Mouse (Mus musculus): ENCODE results near the gene Pard3b.

Gene Pard3b

DNA sequence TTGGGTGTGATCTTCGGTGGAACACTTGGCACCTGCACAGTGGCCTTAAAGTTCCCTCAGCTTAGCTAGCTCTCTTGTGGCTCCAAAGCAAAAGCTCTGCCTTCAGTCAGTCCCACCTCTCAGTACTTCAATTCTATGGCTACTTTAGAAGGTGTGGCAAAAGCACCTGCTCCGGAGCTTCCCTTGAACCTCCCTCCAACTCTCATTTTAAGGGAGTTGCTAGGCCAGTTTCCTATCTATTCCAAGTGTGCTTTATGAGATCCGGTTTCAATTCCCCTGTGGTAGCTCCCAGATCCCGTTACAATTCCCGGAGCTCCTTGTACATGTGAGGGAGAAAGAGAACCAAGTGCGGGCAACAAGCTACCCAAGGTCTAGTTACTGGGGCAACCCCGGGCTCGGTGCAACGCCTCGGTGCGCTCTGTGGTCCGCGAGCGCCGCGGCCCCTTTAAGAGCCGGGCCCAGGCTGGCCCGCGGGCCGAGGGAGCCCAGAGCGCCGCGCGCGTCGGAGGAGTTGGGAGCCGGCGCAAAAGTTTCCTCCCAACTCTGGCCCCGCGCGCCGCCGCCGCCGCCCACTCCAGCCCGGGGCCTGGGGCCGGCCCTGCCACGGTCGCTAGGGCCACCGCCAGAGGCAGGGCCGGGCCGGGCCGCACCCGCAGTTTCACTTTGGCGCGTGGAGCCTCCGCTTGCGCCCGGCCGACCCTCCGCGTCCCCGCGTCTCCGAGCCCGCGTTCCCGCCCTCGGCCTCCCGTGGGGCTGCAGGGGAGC is at the start of gene Pard3b:
Gene Pard3b (plus strand): TSS at position 478 of the 765 bp plus-strand sequence.
- peak in 1 of 2 experiments; percentile 46 for DNase-seq (ENCODE audit: low spot score in 2 of 2)

DNA sequence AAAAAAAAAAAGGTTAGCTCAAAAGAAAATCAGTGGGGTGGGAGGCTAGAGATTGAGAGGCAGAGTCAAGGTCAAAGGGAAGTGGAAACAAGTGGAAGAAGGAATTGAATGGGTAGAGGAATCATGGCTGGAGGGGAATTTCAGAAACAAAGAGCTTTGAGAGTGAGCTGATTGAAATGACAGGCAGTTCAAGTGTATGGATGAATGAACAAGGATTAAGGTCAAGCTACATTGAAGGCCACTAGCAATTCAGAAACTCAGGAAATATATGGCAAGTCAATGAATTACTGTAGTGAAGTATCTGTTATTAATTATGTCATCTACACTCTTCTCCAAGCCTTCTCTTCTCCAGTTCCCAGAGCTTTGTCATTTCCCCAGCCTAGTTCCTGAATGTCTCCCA is 22.4 kb upstream of the Pard3b start:
- DNase-seq (ENCODE audit: low spot score in 2 of 2), result no peak

DNA sequence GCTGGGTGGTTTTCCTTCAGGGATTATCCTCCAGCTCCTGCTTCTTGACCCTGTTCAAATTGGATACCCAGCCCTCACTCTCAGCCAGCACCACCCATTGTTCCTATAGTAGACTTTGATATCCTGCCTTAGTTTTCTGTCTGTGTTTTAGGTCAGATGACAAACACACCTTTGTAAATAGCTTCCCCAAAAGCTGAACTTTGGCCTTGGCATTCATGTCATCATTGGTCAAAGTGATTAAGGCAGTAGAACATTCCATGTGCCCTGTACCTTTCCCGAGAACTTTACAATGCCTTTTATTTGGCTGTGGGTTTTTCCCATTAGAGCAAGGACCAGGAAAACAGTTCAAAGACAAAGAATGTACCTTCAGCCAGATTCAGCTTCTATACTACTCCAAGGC is 18.0 kb upstream of the Pard3b start:
- no peak for DNase-seq (ENCODE audit: low spot score in 2 of 2)

DNA sequence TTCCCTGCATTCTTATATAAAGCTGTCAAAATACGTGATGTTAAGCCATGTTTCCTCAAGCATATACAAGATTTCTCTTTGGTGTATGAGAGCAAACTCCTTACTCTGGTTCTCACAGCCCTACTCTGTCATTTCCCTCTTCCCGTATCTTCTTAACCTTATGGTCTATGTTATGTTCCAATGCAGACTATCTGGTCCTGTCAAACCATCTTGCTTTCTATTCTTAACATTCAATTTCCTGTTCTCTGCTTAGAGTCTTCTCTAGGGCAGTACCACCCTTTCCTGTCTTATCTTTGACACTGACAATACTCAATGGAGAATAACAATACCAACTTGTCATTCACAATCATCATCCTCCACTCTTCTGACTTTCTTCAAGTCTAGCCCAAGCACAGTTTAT is 8.8 kb upstream of the Pard3b start:
- no peak for DNase-seq (ENCODE audit: low spot score in 2 of 2)

DNA sequence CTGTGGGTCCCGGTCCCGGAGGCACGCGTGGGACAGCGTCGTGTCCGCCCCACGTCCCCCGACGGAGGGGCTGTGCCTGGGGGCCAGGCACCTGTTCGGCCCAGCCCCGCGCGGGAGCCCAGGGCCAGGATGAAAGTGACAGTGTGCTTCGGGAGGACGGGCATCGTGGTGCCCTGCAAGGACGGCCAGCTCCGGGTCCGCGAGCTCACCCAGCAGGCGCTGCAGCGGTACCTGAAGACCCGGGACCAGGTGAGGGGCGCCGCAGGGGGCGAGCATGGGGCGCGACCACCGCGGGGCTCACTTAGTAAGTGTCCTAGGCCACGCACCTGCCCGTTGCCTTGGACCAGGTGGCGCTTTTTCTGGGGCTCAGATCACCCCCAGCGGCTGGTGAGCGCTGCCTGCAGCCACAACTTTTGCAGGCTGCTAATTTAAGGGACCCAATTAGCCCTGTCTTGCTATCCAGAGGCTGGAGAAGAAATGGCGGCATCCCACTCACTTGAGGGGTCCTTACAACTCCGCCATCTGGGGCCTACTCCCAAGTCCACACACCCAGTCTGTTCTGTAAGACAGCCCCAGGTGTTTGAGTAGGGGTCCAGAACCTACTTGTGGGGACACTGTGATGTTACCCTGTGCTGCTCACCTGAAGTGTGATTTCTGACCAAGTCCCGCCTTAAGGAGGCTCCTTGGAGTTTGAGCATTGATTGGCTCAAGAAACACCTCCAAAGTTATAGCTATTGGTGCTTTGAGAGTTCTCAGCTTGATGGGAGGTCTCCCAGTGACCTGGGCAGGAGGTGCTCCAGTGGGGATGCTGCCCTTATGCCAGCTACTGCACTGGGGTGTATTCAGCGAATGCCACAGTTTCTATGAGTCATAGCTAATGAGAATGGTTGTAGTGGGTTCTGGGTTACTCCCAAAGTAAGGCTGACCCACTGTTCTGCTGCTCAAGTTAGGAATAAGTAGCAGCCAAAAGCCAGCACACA is 780 bp downstream of the Pard3b start:
- peak in 1 of 2 experiments; percentile 12 for DNase-seq (ENCODE audit: low spot score in 2 of 2)

DNA sequence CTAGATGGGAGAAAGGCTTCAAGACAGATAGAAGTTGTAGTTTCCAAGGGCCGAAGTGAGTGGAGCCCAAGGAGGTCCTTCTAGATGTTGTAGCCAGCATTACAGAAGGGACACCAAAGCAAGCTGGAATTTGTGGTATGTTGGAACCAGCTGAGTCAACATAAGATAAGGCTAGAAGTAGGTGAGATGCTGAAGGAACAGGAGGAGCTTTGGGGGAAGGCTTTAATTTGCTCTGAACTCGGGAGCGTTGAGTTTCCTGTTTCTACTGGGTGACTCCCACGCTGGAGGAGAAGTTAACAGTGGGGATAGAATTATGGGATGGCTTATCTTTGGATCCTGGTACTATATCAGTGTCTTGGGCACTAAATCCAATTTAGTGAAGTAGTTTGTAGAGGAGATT is 3.3 kb downstream of the Pard3b start:
- DNase-seq (ENCODE audit: low spot score in 2 of 2), result no peak

DNA sequence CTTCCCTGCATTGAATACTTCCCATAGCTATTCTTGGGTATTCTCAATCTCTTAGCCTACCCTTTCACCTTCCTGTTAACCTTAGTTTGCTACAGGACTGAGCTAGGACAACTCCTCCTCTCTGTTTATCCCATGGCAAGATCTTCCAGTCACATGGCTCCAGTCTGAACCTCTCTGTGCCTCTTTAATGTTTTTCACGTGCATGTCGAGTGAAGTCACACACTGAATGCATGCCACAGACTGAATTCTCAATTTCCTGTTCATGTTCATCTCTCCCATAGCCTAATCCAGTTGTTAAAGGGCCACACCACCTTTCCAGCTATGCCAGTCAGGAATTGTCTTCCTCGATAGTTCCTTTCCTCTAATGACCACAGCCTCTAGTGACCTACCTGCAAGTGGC is 6.4 kb downstream of the Pard3b start:
- DNase-seq (ENCODE audit: low spot score in 2 of 2), result no peak

DNA sequence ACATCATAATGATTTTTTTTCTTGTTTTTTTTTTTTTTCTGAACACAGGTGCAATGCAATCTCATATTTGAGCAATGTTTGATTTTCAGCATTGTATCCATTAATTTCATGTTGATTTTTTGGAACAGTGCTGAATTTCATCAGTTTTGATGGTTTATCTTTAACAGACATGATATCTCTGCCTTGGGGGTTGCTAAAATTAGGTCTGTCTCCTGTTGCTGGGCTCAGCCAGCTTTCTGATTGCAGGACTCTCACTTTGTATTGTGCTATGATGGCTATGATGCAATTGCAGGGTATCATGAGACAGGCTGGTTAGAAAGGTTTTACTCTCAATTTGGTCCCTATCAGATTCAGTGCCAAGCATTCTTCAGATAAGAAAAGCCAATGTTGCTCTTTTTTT is 11.3 kb downstream of the Pard3b start:
- no peak for DNase-seq (ENCODE audit: low spot score in 2 of 2)

DNA sequence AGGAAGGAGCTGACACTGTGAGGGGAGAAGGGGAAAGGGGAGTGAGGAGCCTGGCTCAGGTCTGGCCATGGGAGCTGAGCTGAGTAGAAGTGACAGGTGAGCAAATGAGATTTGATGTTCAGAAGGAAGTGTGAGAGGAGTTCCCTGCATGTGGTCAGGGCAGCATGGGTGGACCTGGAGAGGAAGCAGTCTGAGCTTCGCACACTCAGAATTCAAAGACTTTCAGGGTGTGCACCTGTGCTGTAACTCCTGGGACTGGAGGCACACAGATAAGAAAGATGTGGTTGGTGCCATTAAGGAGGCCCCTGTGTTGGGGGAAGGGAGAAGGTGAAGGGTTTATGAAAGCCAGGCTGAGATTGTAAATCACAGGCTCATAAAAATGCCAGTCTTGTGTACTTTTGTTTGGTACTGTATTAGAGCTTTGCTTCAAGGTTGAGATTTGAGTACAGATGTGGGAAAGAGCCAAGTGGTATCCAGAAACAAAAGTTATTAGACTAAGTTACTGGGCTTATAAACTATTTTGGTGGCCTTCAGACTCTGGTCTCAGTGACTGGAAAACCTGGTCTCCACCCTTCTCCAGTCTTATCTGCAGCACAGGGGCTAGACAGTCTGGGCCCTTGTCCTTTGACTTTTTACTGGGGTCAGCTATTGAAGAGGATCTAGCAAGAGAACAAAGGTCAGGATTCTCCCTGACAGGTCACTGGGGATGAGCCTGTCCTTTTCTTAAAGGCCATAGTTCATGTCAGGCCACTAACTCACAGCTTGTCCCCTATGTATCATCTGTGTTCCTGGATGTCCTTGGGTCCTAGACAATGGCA is 13.0 kb downstream of the Pard3b start:
- DNase-seq (ENCODE audit: low spot score in 2 of 2), result no peak

DNA sequence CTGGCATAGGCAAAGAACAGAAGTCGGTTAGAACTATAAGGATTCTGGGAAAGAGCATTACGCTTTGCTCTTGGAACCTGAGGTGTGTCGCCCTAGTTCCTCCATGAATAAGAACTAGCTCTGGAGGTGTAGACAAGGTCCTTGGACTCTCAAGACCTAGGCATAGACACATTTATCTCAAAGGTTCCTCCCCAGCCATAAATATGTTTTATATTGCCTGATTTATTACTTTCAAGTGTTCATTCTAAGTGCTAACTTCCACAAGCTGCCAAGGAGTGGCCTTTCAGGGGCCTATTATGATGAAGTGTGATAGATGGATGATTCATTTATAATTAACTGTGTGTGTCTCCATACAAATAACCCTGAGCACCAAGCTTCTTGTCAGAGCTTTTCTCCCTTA is 19.1 kb downstream of the Pard3b start:
- DNase-seq (ENCODE audit: low spot score in 2 of 2), result no peak

DNA sequence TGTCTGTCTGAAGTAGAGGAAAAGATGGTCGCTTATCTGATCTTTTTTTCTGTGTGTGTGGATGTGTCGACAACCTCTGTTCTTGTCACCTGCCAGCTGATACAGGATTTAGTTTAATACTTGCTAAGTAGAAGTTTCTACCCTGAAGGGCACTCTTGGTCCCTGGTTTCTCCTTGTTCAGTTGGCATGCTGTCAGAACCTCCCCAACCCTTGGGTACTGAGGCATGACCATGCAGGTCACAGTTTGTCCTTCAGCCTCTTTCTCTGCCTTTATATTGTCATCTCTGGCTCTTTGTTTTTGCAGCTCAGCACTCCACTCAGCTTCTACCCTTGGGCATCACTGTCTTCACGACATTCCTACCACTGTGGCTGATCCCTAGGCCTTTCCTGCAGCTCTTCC is 21.3 kb downstream of the Pard3b start:
- DNase-seq (ENCODE audit: low spot score in 2 of 2), result no peak

DNA sequence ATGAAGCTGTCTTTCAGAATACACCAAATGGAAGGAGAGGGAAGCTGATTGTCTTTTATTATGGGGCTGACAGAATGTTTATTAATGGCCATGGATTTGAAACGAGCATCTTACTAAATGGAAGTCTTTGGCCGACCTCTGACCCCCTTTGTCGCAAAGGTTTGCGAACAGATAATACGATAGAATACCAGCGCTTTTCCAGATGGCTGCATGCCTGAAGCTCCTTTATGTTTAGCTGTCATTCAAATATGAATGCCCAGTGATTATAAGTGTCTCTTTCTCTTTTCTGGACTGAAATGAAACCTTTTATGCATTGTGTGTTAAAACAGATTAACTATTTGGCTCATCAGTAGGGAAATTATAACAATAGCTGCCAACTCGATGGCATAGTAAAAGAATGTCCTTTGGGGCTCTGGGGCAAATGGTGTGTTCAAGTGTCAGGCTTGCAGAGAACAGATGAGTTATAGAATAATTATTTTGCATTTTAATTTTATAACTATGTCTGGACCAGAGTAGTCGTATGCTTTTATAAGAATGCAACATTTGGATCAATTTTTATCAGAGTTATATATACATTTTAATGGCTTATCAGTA is 46.7 kb downstream of the Pard3b start:
- no peak for DNase-seq (ENCODE audit: low spot score in 2 of 2)

DNA sequence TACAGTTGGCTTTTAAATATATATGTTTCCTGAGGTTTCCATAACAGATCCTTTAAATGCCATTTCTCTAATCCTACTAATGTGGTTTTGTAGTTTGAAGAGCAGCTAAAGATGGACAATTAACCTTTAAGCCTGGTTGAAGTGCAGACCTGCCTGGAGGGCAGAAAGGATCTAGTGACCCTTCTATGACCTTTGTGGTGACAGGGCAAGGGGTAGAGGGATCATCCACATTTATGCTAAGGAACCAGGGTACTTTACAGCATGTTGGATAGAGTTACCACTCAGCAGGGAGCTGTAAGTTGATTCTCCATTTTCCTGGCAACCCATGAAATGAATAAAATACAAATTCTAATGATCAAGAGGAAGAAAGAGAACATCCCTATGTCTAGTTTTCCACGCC is 47.3 kb downstream of the Pard3b start:
- DNase-seq (ENCODE audit: low spot score in 2 of 2), result no peak

DNA sequence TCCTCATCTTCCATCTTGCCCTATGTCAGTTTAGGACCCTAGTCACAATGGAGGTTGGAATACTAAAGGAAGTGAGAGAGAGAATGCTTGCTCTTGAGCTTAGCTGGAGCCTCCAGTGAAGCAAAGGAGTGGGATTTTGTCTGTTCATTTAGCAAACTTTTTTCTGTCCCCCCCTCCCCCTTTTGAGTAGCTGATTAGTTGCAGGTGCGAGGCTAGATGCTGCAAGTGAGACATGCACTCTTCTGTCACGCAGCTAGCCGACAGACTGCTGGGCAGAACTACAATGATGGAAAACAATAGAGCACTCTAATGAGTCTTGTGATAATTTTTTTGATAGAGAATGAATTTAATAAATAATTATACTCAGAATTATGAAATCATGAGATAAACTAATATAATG is 49.7 kb downstream of the Pard3b start:
- DNase-seq (ENCODE audit: low spot score in 2 of 2), result no peak

DNA sequence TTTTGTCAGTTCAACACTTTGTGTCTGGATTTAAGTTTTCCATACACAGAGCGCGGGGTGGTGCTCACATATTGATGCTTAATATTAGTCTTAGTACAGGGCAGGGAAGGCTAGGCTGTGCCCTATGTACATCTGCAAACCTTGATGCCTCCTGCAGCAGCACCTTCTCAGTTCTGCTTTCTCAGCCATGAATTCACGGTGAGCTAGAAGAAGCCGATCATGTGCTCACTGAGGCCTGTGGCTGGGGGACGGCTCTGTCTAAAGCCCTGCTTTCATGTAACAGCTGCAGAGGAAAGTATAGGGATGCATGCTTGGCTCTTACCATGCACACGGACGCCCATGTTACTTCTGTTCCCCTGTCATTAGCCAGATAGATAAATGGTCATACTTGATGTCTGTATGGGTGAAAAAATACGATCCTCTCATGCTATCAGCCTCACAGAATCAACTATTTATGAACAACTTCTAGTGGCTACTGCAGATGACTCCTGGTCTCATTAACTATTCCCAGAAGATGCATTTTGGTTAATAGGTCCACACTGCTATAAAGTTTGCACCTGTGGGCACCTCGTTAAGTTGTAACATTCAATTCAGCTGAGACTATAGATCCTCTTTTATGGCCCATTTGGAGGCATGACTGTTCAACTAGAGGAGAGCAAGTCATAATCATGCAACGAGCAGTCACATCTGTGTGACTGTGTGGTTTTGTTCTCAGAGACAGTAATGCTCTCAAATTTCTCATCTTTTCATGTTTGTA is 60.0 kb downstream of the Pard3b start:
- no peak for DNase-seq (ENCODE audit: low spot score in 2 of 2)

DNA sequence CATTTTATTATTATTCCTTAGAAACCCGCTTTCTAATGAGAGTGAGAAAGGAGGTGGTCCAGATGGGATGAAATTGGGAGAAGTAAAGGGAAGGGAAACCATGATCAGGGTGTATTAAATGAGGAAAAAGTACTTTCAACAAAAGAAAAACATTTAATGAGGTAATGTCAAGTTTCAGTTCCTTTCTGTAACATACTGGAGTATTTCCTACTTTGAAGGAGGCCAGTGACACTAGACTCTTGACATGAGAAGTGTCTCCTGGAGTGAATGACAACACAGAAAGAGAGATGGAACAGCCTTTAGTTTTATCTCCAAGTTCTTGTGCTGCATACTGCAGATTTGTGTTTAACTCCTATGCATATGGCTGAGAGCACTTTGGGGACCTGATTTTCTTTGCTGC is 71.2 kb downstream of the Pard3b start:
- DNase-seq (ENCODE audit: low spot score in 2 of 2), result no peak

DNA sequence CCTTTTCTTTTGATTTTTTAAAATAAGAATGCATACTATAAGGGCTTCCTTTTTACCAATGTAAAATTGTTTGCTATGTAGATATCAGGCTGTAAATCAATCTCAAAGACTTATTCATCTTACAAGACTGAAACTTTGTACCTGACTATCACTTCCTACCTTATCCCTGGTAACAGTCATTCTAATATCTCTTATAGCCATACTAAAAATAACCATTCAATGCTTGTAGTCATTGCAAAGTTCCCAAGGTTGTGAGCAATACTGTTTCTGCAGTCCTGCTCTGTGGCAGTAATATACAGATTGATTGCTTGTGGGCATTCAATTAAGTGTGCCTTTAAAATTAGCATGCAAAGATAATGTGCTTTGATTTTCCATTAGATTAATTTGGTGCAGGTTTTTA is 72.9 kb downstream of the Pard3b start:
- no peak for DNase-seq (ENCODE audit: low spot score in 2 of 2)

DNA sequence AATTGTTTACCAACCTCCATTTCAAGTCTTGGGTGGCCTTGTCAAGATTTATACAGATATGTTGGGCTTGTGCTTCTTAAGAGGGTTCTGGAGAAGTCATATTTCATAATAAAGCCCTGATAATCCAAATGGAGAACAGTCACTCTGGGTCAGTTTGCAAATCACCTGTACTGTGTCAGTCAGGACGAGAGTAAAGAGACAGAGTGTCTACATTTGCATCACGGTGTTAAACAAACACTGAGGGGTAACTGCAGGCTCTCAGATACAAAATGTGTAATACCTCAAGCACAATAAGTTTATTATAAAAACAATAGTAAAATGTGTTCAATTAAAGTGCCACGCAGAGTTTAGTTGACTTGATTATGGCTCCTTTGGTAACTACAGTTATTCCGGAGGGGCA is 91.0 kb downstream of the Pard3b start:
- DNase-seq (ENCODE audit: low spot score in 2 of 2), result no peak

DNA sequence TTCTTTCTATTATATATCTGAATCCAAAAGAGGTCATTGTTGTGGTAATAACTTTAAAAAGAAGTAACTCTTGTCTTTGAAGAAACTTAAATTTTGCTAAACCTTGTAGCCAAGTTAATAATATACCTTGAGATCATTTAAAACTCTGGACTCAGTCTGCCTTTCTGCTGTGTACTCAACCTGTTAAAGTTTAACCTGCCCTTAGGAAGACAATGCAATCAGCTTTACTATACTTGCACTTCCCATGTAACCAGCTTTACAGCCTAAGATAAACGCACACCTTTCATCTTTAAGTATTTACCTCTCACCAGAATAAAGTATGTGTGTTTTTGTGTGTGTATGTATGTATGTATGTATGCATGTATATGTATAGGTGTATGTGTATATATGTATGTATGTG is 97.9 kb downstream of the Pard3b start:
- DNase-seq (ENCODE audit: low spot score in 2 of 2), result no peak

DNA sequence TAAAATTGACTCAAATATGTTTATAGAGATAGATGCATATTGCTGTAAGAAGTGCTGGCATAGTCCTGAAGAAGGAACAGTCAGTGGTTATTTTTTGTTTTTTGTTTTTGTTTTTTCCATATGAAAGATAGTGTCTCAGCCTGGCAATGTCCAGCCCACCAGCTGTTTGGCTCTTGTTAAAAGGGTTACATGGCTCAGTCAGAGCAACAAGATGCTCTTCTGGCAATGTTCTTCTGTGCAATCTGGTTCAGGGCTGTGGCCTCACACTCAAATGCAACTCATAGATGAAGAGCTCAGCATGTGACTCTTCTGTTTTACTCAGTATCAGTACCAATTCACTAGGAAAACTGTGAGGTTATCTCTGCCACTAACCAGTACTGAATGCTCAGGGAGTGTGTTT is 104.2 kb downstream of the Pard3b start:
- no peak for DNase-seq (ENCODE audit: low spot score in 2 of 2)

DNA sequence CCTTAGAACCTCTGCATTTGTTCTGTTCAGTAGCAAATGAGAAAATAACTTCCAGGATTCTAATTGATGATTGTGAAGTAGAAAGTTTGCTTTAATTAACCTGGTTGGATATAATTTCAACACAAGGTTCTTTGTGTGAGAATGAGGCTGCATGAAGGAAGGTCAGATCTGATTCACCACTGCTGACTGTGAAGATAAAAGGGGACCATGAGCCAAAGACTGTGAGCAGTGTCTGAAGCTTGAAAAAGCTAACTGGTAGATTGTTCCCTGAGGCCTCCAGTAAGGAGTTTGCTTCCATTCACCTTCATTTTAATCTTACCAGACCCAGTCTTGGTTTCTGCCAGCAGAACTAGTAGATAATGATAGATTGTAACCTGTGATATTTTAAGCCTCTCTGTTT is 108.9 kb downstream of the Pard3b start:
- no peak for DNase-seq (ENCODE audit: low spot score in 2 of 2)
